Mouse (Mus musculus): ENCODE data around the gene Chtop. TPM values are rescaled to one million over a fixed set of nuclear protein-coding genes. Genes with fewer than 3 reads are reported as not detected.

The Chtop gene
- polyA plus RNA-seq, 1 experiment from 2014 or later = 154 TPM

GRCm38 (mm10) chr3:90459727-90460126 lies 49.6 kb downstream of the Chtop start:
- Histone ChIP-seq H3K4me3 (no peak overlapping the region), H3K27ac (no peak overlapping the region), H3K9me3 (no peaks in the 10 kb centered on the region), H3K4me1 (peaks cover 5% of the 10 kb centered on the region; the same call in 1 of the 2 replicates), H3K9ac (no peak overlapping the region), H3K36me3 (no peaks in the 10 kb centered on the region), H3K27me3 (peaks cover 16% of the 10 kb centered on the region), H3K4me2 (no peak overlapping the region)
- 80% methylated on average over 9 of the region's 9 CpGs for WGBS
- no peak for ATAC-seq (ENCODE audit: borderline replicate concordance, extremely low read depth, low FRiP score, low TSS enrichment)

GRCm38 (mm10) chr3:90454931-90455330 lies 54.4 kb downstream of the Chtop start:
- Histone ChIP-seq H3K36me3 (no peaks in the 10 kb centered on the region), H3K4me2 (no peak overlapping the region), H3K27me3 (no peaks in the 10 kb centered on the region), H3K4me3 (no peak overlapping the region), H3K4me1 (peaks cover 14% of the 10 kb centered on the region), H3K9me3 (no peaks in the 10 kb centered on the region), H3K9ac (no peak overlapping the region), H3K27ac (no peak overlapping the region)
- WGBS = 83% methylated on average over 14 of the region's 14 CpGs
- ATAC-seq (ENCODE audit: borderline replicate concordance, extremely low read depth, low FRiP score, low TSS enrichment) = no peak

- peak overlapping the region; percentile 58 for H3K27ac ChIP-seq
- ATAC-seq (ENCODE audit: borderline replicate concordance, extremely low read depth, low FRiP score, low TSS enrichment) = no peak
- no peaks in the 10 kb centered on the region for H3K9me3 ChIP-seq
- peaks cover 20% of the 10 kb centered on the region for H3K4me1 ChIP-seq
- peak overlapping the region; percentile 20 for H3K4me3 ChIP-seq
- no peak overlapping the region for H3K9ac ChIP-seq
- no peaks in the 10 kb centered on the region for H3K36me3 ChIP-seq
- H3K4me2 ChIP-seq = peak overlapping the region; percentile 37
- 28% methylated on average over 10 of the region's 10 CpGs for WGBS
- H3K27me3 ChIP-seq = no peaks in the 10 kb centered on the region
Observed at GRCm38 (mm10) chr3:90451396-90452095, 57.8 kb downstream of the Chtop start.

- peak overlapping the region; percentile 58; the same call in 1 of the 2 replicates for H3K27ac ChIP-seq
- 18% methylated on average over 12 of the region's 12 CpGs for WGBS
- peak overlapping the region; percentile 37 for H3K4me2 ChIP-seq
- H3K9me3 ChIP-seq = no peaks in the 10 kb centered on the region
- no peak overlapping the region for H3K9ac ChIP-seq
- no peak for ATAC-seq (ENCODE audit: borderline replicate concordance, extremely low read depth, low FRiP score, low TSS enrichment)
- H3K4me1 ChIP-seq = peaks cover 21% of the 10 kb centered on the region
- H3K27me3 ChIP-seq = no peaks in the 10 kb centered on the region
- H3K36me3 ChIP-seq = no peaks in the 10 kb centered on the region
- peak overlapping the region; percentile 20 for H3K4me3 ChIP-seq
Observed at GRCm38 (mm10) chr3:90450874-90451273, 58.4 kb downstream of the Chtop start.

Other genes starting within 250 kb of the Chtop start
- 3.4 and 4.8 TPM in 2 replicates for gene Dennd4b, start 244.3 kb downstream of the Chtop start, polyA plus RNA-seq (2015; fragmentation: Nextera tagmentation; extraction: Ambion mirVana)
- gene Gatad2b, start 216.3 kb downstream of the Chtop start, polyA plus RNA-seq (2015; fragmentation: Nextera tagmentation; extraction: Ambion mirVana) = 10.6 and 11.7 TPM in 2 replicates
- gene Slc27a3, start 119.6 kb downstream of the Chtop start, polyA plus RNA-seq (2015; fragmentation: Nextera tagmentation; extraction: Ambion mirVana) = 25.7 and 25.8 TPM in 2 replicates
- 30.8 and 33.3 TPM in 2 replicates for gene Ints3, start 75.9 kb downstream of the Chtop start, polyA plus RNA-seq (2015; fragmentation: Nextera tagmentation; extraction: Ambion mirVana)
- 17.3 and 21.0 TPM in 2 replicates for gene Npr1, start 43.6 kb downstream of the Chtop start, polyA plus RNA-seq (2015; fragmentation: Nextera tagmentation; extraction: Ambion mirVana)
- 208 and 219 TPM in 2 replicates for gene Ilf2, start 33.4 kb downstream of the Chtop start, polyA plus RNA-seq (2015; fragmentation: Nextera tagmentation; extraction: Ambion mirVana)
- gene Snapin, start 18.5 kb downstream of the Chtop start, polyA plus RNA-seq (2015; fragmentation: Nextera tagmentation; extraction: Ambion mirVana) = 77.3 and 85.6 TPM in 2 replicates
- gene S100a1, start 4.9 kb upstream of the Chtop start, polyA plus RNA-seq (2015; fragmentation: Nextera tagmentation; extraction: Ambion mirVana) = 42.8 and 45.3 TPM in 2 replicates
- 43.9 and 44.6 TPM in 2 replicates for gene S100a13, start 4.9 kb upstream of the Chtop start, polyA plus RNA-seq (2015; fragmentation: Nextera tagmentation; extraction: Ambion mirVana)
- gene S100a14, start 17.4 kb upstream of the Chtop start, polyA plus RNA-seq (2015; fragmentation: Nextera tagmentation; extraction: Ambion mirVana) = 7.9 and 12.6 TPM in 2 replicates
- gene S100a16, start 27.8 kb upstream of the Chtop start, polyA plus RNA-seq (2015; fragmentation: Nextera tagmentation; extraction: Ambion mirVana) = 217 and 233 TPM in 2 replicates
- gene S100a3, start 51.1 kb upstream of the Chtop start, polyA plus RNA-seq (2015; fragmentation: Nextera tagmentation; extraction: Ambion mirVana) = 0.20 and 0.65 TPM in 2 replicates
- not detected in 2 replicates for gene S100a2, start 80.7 kb upstream of the Chtop start, polyA plus RNA-seq (2015; fragmentation: Nextera tagmentation; extraction: Ambion mirVana)
- not detected in 2 replicates for gene Gm42674, start 92.4 kb upstream of the Chtop start, polyA plus RNA-seq (2015; fragmentation: Nextera tagmentation; extraction: Ambion mirVana)
- 6.0 and 8.9 TPM in 2 replicates for gene S100a4, start 94.3 kb upstream of the Chtop start, polyA plus RNA-seq (2015; fragmentation: Nextera tagmentation; extraction: Ambion mirVana)
- not detected in 2 replicates for gene S100a5, start 99.0 kb upstream of the Chtop start, polyA plus RNA-seq (2015; fragmentation: Nextera tagmentation; extraction: Ambion mirVana)
- 148 and 158 TPM in 2 replicates for gene S100a6, start 103.4 kb upstream of the Chtop start, polyA plus RNA-seq (2015; fragmentation: Nextera tagmentation; extraction: Ambion mirVana)
- gene S100a7a, start 144.5 kb upstream of the Chtop start, polyA plus RNA-seq (2015; fragmentation: Nextera tagmentation; extraction: Ambion mirVana) = 0.11 and 0.16 TPM in 2 replicates
- 20.9 and 28.2 TPM in 2 replicates for gene S100a8, start 159.5 kb upstream of the Chtop start, polyA plus RNA-seq (2015; fragmentation: Nextera tagmentation; extraction: Ambion mirVana)
- gene S100a9, start 186.2 kb upstream of the Chtop start, polyA plus RNA-seq (2015; fragmentation: Nextera tagmentation; extraction: Ambion mirVana) = 10.8 and 13.2 TPM in 2 replicates
- gene Pglyrp4, start 217.4 kb upstream of the Chtop start, polyA plus RNA-seq (2015; fragmentation: Nextera tagmentation; extraction: Ambion mirVana) = not detected in 2 replicates

Measured in lung, embryonic 15.5 days (tissue).